Mouse (Mus musculus) CH12.LX (cell line): ENCODE measurements at regions not wholly inside any gene's neighbourhood (a gene's known extent, or its start where the extent isn't known, plus 50 kb on each side); places are given as distances from the start of the nearest gene placed in this dataset.

Source experiments
- DNase-seq: peaks from one replicate; pipeline ENCODE4 v3.0.0-alpha.2; 2013; ENCODE audit errors: extremely low read depth
- H3K27ac ChIP-seq: 2 replicates; pipeline ENCODE4 v1.5.1; 2012; ENCODE audit warnings: low read depth, mild to moderate bottlenecking, control low read depth, moderate library complexity; ENCODE audit not compliant: insufficient read depth
- H3K27me3 ChIP-seq: replicated peaks from 2 replicates; pipeline ENCODE3; 2012; ENCODE audit warnings: inconsistent platforms
- H3K36me3 ChIP-seq, 2 experiments: replicated peaks in 1 of 2; 2 replicates each; pipeline versions ENCODE3 to v1.6.1; 2012; ENCODE audit warnings: inconsistent platforms in 1 of 2, low read length in 1 of 2, mild to moderate bottlenecking in 1 of 2, mixed read lengths in 1 of 2, moderate library complexity in 1 of 2; ENCODE audit not compliant: control insufficient read depth in 1 of 2, insufficient read depth in 1 of 2
- H3K4me1 ChIP-seq, 2 experiments: 2 replicates each; pipeline ENCODE4 v1.6.1; 2012; ENCODE audit warnings: inconsistent platforms in 1 of 2, moderate library complexity in 1 of 2; ENCODE audit not compliant: insufficient read depth in 2 of 2, control insufficient read depth in 1 of 2
- H3K4me2 ChIP-seq: 2 replicates; pipeline ENCODE4 v1.6.1; 2012; ENCODE audit warnings: low read depth, mild to moderate bottlenecking, control low read depth; ENCODE audit not compliant: poor library complexity, insufficient read depth, severe bottlenecking
- H3K4me3 ChIP-seq, 3 experiments: fragments of 150-350 bp in 1 of 3; sonication (generic) in 1 of 3; replicated peaks in 1 of 3; 2 replicates each; pipeline versions ENCODE3 to v1.5.1; 2011 to 2012; ENCODE audit warnings: low read depth in 2 of 3, low read length in 2 of 3, mild to moderate bottlenecking in 2 of 3, moderate library complexity in 2 of 3, control low read depth in 1 of 3, improper control_type of control experiment in 1 of 3, inconsistent platforms in 1 of 3, mixed read lengths in 1 of 3; ENCODE audit not compliant: poor library complexity in 1 of 3
- H3K79me2 ChIP-seq: replicated peaks from 2 replicates; pipeline ENCODE4 v1.6.1; 2012; ENCODE audit warnings: mild to moderate bottlenecking, moderate library complexity; ENCODE audit not compliant: control insufficient read depth, poor library complexity, insufficient read depth, severe bottlenecking; ENCODE audit errors: extremely low read depth
- H3K9ac ChIP-seq: 2 replicates; pipeline ENCODE4 v1.6.1; 2012; ENCODE audit warnings: low read depth, mild to moderate bottlenecking, control low read depth, moderate library complexity; ENCODE audit not compliant: insufficient read depth
- H3K9me3 ChIP-seq: replicated peaks from 2 replicates; pipeline ENCODE3; 2012; ENCODE audit warnings: low read length, inconsistent platforms, mixed read lengths
- BHLHE40 ChIP-seq: IDR thresholded peaks from 2 replicates; pipeline ENCODE4 v1.6.1; 2011; ENCODE audit warnings: mild to moderate bottlenecking, low read depth, low read length, improper control_type of control experiment
- CHD2 ChIP-seq: IDR thresholded peaks from 2 replicates; pipeline ENCODE4 v1.6.1; 2011; ENCODE audit warnings: low read length, improper control_type of control experiment
- CTCF ChIP-seq, 2 experiments: IDR thresholded peaks in 1 of 2; conservative IDR thresholded peaks in 1 of 2; 2 replicates each; pipeline ENCODE4 v1.5.1; 2011 to 2012; ENCODE audit warnings: low read depth in 2 of 2, low read length in 2 of 2, improper control_type of control experiment in 1 of 2, inconsistent platforms in 1 of 2, mild to moderate bottlenecking in 1 of 2, moderate library complexity in 1 of 2
- E2F4 ChIP-seq: IDR thresholded peaks from 2 replicates; pipeline ENCODE4 v1.6.1; 2011; ENCODE audit warnings: low read depth, low read length, improper control_type of control experiment; ENCODE audit not compliant: insufficient replicate concordance
- EP300 ChIP-seq: IDR thresholded peaks from 2 replicates; pipeline ENCODE4 v1.6.1; 2011; ENCODE audit warnings: low read length, improper control_type of control experiment
- ETS1 ChIP-seq: conservative IDR thresholded peaks from 2 replicates; pipeline ENCODE4 v1.6.1; 2012; ENCODE audit warnings: low read depth, mild to moderate bottlenecking, inconsistent platforms, low read length, improper control_type of control experiment, moderate library complexity
- GABPA ChIP-seq: IDR thresholded peaks from 2 replicates; pipeline ENCODE4 v1.6.1; 2012; ENCODE audit warnings: low read depth, low read length, improper control_type of control experiment, inconsistent platforms; ENCODE audit not compliant: insufficient replicate concordance
- JUN ChIP-seq: IDR thresholded peaks from 2 replicates; pipeline ENCODE4 v1.6.1; 2011; ENCODE audit warnings: low read depth, mild to moderate bottlenecking, low read length, improper control_type of control experiment, moderate library complexity; ENCODE audit not compliant: insufficient read depth
- JUND ChIP-seq: conservative IDR thresholded peaks from 2 replicates; pipeline ENCODE4 v1.6.1; 2011; ENCODE audit warnings: low read depth, low read length, improper control_type of control experiment
- MAX ChIP-seq: IDR thresholded peaks from 2 replicates; pipeline ENCODE4 v1.6.1; 2011; ENCODE audit warnings: low read length, improper control_type of control experiment
- MAZ ChIP-seq: IDR thresholded peaks from 2 replicates; pipeline ENCODE4 v1.6.1; 2012; ENCODE audit warnings: low read depth, mild to moderate bottlenecking, inconsistent platforms, low read length, improper control_type of control experiment, moderate library complexity
- MEF2A ChIP-seq: IDR thresholded peaks from 2 replicates; pipeline ENCODE4 v1.6.1; 2014; ENCODE audit warnings: low read depth, mild to moderate bottlenecking, inconsistent platforms, low read length, improper control_type of control experiment, borderline replicate concordance
- MXI1 ChIP-seq: IDR thresholded peaks from 2 replicates; pipeline ENCODE4 v1.6.1; 2011; ENCODE audit warnings: mild to moderate bottlenecking, low read depth, low read length, improper control_type of control experiment
- MYC ChIP-seq: IDR thresholded peaks from 2 replicates; pipeline ENCODE4 v1.6.1; 2011; ENCODE audit warnings: low read depth, mild to moderate bottlenecking, improper control_type of control experiment, low read length
- NELFE ChIP-seq: IDR thresholded peaks from 2 replicates; pipeline ENCODE4 v1.6.1; 2011; ENCODE audit warnings: low read depth, low read length, improper control_type of control experiment
- POLR2A ChIP-seq: IDR thresholded peaks from 2 replicates; pipeline ENCODE4 v1.6.1; 2011; ENCODE audit warnings: low read depth, mild to moderate bottlenecking, improper control_type of control experiment, low read length
- POLR2AphosphoS2 ChIP-seq: IDR thresholded peaks from 2 replicates; pipeline ENCODE4 v1.6.1; 2011; ENCODE audit warnings: low read depth, low read length, improper control_type of control experiment
- SMC3 ChIP-seq: IDR thresholded peaks from 2 replicates; pipeline ENCODE4 v1.6.1; 2011; ENCODE audit warnings: low read depth, low read length, improper control_type of control experiment
- TBP ChIP-seq: conservative IDR thresholded peaks from 2 replicates; pipeline ENCODE4 v1.6.1; 2011; ENCODE audit warnings: low read depth, low read length, improper control_type of control experiment
- UBTF ChIP-seq: IDR thresholded peaks from 2 replicates; pipeline ENCODE4 v1.6.1; 2012; ENCODE audit warnings: low read depth, mild to moderate bottlenecking, inconsistent platforms, low read length, improper control_type of control experiment, moderate library complexity
- USF1 ChIP-seq: IDR thresholded peaks from 2 replicates; pipeline ENCODE4 v1.6.1; 2014; ENCODE audit warnings: low read depth, mild to moderate bottlenecking, inconsistent platforms, low read length, improper control_type of control experiment
- ZKSCAN1 ChIP-seq: IDR thresholded peaks from 2 replicates; pipeline ENCODE4 v1.6.1; 2012; ENCODE audit warnings: low read depth, inconsistent platforms, low read length, improper control_type of control experiment, borderline replicate concordance
- ZMIZ1 ChIP-seq: IDR thresholded peaks from 2 replicates; pipeline ENCODE4 v1.6.1; 2012; ENCODE audit warnings: low read depth, mild to moderate bottlenecking, inconsistent platforms, low read length, improper control_type of control experiment
- ZNF384 ChIP-seq: IDR thresholded peaks from 2 replicates; pipeline ENCODE4 v1.6.1; 2012; ENCODE audit warnings: low read depth, low read length, improper control_type of control experiment, inconsistent platforms
- dilution Hi-C: fragments of 300-500 bp; cut with MboI; formaldehyde crosslinking; loops from 2 replicates; pipeline ENCODE4 v1.14.3; 2020; ENCODE audit warnings: low sequenced_read_pairs; ENCODE audit not compliant: extremely low pct_unique_long_range_greater_than_20kb, extremely low pct_ligation_motif_present
- in situ Hi-C: fragments of 300-500 bp; cut with MboI; formaldehyde crosslinking; loops from 3 replicates; pipeline ENCODE4 v1.14.3; 2019; ENCODE audit warnings: low sequenced_read_pairs, low pct_ligation_motif_present, low pct_unique_long_range_greater_than_20kb, mixed read lengths

- Histone ChIP-seq H3K4me2 (no peak overlapping the region), H3K79me2 (no peaks in the 10 kb centered on the region), H3K27ac (no peak overlapping the region), H3K9ac (no peak overlapping the region), H3K9me3 (peaks cover 72% of the 10 kb centered on the region), H3K4me1 (no peaks in the 10 kb centered on the region), H3K36me3 (no peaks in the 10 kb centered on the region), H3K4me3 (no peak overlapping the region), H3K27me3 (no peaks in the 10 kb centered on the region)
- TF ChIP-seq ZMIZ1 (no peak), ZNF384 (no peak), MXI1 (no peak), NELFE (no peak), MAX (no peak), MEF2A (no peak), MAZ (no peak), CTCF (conservative IDR thresholded peaks at IDR 0.05 in 1 of 2, IDR thresholded peaks at IDR 0.05 in 1 of 2; ENCODE audit: low read depth in 2 of 2, low read length in 2 of 2) (no peak), POLR2AphosphoS2 (no peak)
- in situ Hi-C loops, result no loop called here
- no peak for DNase-seq
- dilution Hi-C loops, result no loop called here
Measured at GRCm38 (mm10) chr15:93004551-93004950, 270.4 kb downstream of the Gxylt1 start.

GRCm38 (mm10) chr15:93003233-93003632 lies 271.7 kb downstream of the Gxylt1 start:
- Histone ChIP-seq H3K4me3 (no peak overlapping the region), H3K27me3 (no peaks in the 10 kb centered on the region), H3K9ac (no peak overlapping the region), H3K27ac (no peak overlapping the region), H3K4me1 (no peaks in the 10 kb centered on the region), H3K4me2 (no peak overlapping the region), H3K79me2 (no peaks in the 10 kb centered on the region), H3K9me3 (peaks cover 72% of the 10 kb centered on the region), H3K36me3 (no peaks in the 10 kb centered on the region)
- no peak for TF ChIP-seq GABPA
- no peak for TF ChIP-seq ZKSCAN1
- no peak for TF ChIP-seq POLR2AphosphoS2
- TF ChIP-seq MYC, result no peak
- in situ Hi-C loops, result no loop called here
- dilution Hi-C loops, result no loop called here
- no peak for DNase-seq

GRCm38 (mm10) chr15:93002002-93002904 lies 272.7 kb downstream of the Gxylt1 start:
- DNase-seq, result no peak
- Histone ChIP-seq H3K4me3 (no peak overlapping the region), H3K9ac (no peak overlapping the region), H3K79me2 (no peaks in the 10 kb centered on the region), H3K4me2 (no peak overlapping the region), H3K27me3 (no peaks in the 10 kb centered on the region), H3K27ac (no peak overlapping the region), H3K4me1 (no peaks in the 10 kb centered on the region), H3K36me3 (no peaks in the 10 kb centered on the region), H3K9me3 (peaks cover 74% of the 10 kb centered on the region)
- no peak for TF ChIP-seq USF1
- TF ChIP-seq ZNF384, result no peak
- no peak for TF ChIP-seq EP300
- no peak for TF ChIP-seq E2F4
- no peak for TF ChIP-seq ZKSCAN1
- no peak for TF ChIP-seq POLR2AphosphoS2
- no peak for TF ChIP-seq MXI1
- TF ChIP-seq MEF2A, result no peak
- TF ChIP-seq POLR2A, result no peak
- no peak for TF ChIP-seq JUND
- TF ChIP-seq CHD2, result no peak
- TF ChIP-seq BHLHE40, result no peak
- TF ChIP-seq MYC, result no peak
- no peak for TF ChIP-seq GABPA
- no peak for TF ChIP-seq JUN
- TF ChIP-seq UBTF, result no peak
- TF ChIP-seq ETS1, result no peak
- no peak for TF ChIP-seq SMC3
- TF ChIP-seq TBP, result no peak
- in situ Hi-C loops, result no loop called here
- dilution Hi-C loops, result no loop called here
